Mouse (Mus musculus) ES-Bruce4 (cell line): ENCODE measurements around the gene Rab26. TPM values are rescaled to one million over a fixed set of nuclear protein-coding genes. Genes with fewer than 3 reads are reported as not detected.

Source experiments
- H3K27ac ChIP-seq: 2 replicates; pipeline ENCODE4 v1.5.1; 2012; ENCODE audit warnings: low read length, inconsistent platforms; ENCODE audit not compliant: insufficient read depth
- H3K27me3 ChIP-seq: 2 replicates; pipeline ENCODE4 v1.6.1; 2012; ENCODE audit warnings: mild to moderate bottlenecking, low read length, inconsistent platforms; ENCODE audit not compliant: control insufficient read depth, poor library complexity, insufficient read depth, severe bottlenecking
- H3K36me3 ChIP-seq: 2 replicates; pipeline ENCODE4 v1.6.1; 2012; ENCODE audit warnings: inconsistent platforms, mild to moderate bottlenecking, low read length, moderate library complexity; ENCODE audit not compliant: control insufficient read depth, poor library complexity, insufficient read depth, severe bottlenecking
- H3K4me1 ChIP-seq: one replicate; pipeline ENCODE4 v1.8.1; 2011; ENCODE audit warnings: low read length; ENCODE audit not compliant: control insufficient read depth, insufficient read depth
- H3K4me3 ChIP-seq: 2 replicates; pipeline ENCODE4 v1.5.1; 2011; ENCODE audit warnings: low read depth, mild to moderate bottlenecking, low read length
- H3K9ac ChIP-seq: 2 replicates; pipeline ENCODE4 v1.6.1; 2012; ENCODE audit warnings: low read depth, mild to moderate bottlenecking, inconsistent platforms; ENCODE audit not compliant: poor library complexity, severe bottlenecking
- H3K9me3 ChIP-seq: replicated peaks from 2 replicates; pipeline ENCODE4 v1.6.1; 2012; ENCODE audit warnings: mild to moderate bottlenecking, low read length, inconsistent platforms; ENCODE audit not compliant: control insufficient read depth, poor library complexity, insufficient read depth, severe bottlenecking
- CTCF ChIP-seq: IDR thresholded peaks from one replicate; pipeline ENCODE4 v1.8.1; 2011; ENCODE audit warnings: low read depth, low read length
- EP300 ChIP-seq: IDR thresholded peaks from 2 replicates; pipeline ENCODE4 v1.6.1; 2011; ENCODE audit warnings: low read depth, low read length; ENCODE audit not compliant: insufficient read depth
- POLR2A ChIP-seq: IDR thresholded peaks from one replicate; pipeline ENCODE4 v1.8.1; 2011; ENCODE audit warnings: low read length; ENCODE audit not compliant: insufficient read depth
- polyA plus RNA-seq: library from polyadenylated mRNA; stranded (reverse); fragments of >200 nt; gene quantifications from 2 replicates; pipeline ENCODE4 v1.2.4, GENCODE M21; 2011; ENCODE audit warnings: low read depth; ENCODE audit not compliant: missing spikeins, insufficient read depth, insufficient read length

Rab26 gene
- polyA plus RNA-seq, 1 experiment = 1.5 TPM

DNA sequence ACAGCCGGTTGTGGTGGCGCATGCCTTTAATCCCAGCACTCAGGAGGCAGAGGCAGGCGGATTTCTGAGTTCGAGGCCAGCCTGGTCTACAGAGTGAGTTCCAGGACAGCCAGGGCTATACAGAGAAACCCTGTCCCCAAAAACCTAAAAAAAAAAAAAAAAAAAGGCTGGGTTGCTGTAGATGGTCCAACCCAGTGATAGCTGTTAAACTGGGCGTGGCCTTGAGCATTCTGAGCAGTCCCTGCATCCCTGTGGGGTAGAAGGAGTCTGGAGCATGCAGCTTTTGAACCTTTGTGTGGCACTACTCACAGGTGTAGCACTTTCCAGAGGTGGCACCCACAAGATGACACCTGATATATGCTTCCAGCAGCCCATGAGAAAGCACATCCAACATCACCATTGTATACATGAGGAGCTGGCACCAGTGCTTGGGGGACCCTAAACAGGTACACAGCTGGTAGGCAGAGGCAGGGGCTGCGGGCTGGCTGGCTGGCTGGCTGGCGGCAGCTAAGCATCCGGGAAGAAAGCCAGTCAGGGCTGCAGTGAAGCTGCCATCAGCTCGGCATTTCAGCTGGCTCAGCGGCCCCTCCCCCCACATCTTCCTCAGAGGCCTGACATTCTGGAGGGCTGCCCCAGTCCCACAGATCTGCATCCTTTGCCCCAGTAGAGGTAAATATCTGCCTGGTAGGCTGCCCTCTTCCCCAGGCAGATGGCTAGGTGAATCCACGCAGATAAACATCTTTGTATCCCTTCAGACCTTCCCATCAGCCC, 48.7 kb downstream of the Rab26 start:
- H3K36me3 ChIP-seq = no peaks in the 10 kb centered on the region
- H3K9me3 ChIP-seq = no peaks in the 10 kb centered on the region
- H3K4me1 ChIP-seq = no peaks in the 10 kb centered on the region
- no peaks in the 10 kb centered on the region for H3K27me3 ChIP-seq
- TF ChIP-seq CTCF (no peak), EP300 (no peak), POLR2A (no peak)
- no peak overlapping the region for H3K4me3 ChIP-seq
- no peak overlapping the region for H3K9ac ChIP-seq
- H3K27ac ChIP-seq = no peak overlapping the region

DNA sequence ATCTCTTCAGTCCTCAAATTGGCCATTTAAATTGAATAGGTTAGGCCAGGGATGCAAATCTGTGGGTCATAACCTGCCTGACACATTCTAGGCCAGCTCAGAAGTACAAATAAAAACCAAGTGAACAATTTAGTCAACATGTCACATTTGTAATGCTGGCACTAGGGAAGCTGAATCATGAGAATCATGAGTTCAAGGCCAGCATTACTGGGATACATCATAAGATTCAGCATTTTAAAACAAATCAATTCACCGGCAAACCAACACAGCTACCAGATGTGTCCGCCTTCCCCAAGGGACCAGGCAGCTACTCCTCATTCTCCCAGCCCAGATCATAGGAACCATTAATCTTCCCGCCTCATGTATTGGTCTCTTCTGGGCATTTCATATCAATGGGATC, 50.5 kb downstream of the Rab26 start:
- Histone ChIP-seq H3K9ac (no peak overlapping the region), H3K27ac (no peak overlapping the region), H3K36me3 (no peaks in the 10 kb centered on the region), H3K4me3 (no peak overlapping the region), H3K9me3 (no peaks in the 10 kb centered on the region), H3K4me1 (peaks cover 1% of the 10 kb centered on the region), H3K27me3 (no peaks in the 10 kb centered on the region)
- no peak for TF ChIP-seq CTCF

DNA sequence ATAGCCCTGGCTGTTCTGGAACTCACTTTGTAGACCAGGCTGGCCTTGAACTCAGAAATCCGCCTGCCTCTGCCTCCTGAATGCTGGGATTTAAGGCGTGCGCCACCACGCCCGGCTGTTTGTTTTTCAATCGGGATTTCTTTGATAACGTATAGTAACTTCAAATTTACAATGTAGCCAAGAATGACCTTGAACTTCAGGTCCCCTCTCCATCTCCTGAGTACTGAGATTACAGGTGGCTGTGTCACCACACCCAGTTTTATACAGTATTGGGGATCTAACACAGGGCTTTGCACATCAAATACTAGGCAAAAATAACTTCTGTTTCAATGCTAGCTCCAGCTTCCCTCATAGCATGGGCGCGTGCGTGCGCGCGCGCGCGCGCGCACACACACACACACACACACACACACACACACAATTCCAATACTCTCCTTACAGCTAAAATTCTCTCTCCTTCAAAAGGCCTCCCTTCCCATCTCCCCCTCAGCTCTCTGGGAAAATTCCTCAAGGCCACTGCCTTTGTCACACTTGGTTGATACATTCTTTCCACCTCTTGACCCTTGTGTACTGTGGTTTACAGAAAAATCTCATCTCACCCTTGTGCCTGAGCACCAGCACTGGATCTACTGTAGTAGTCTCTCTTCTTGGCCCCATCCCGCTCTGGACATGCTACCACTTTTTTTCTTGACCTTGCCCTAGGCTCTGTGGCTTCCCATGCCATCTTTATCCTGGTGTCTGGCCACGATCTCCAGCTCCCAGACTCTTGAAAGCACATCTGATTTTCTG, 52.8 kb downstream of the Rab26 start:
- TF ChIP-seq POLR2A = no peak
- no peak for TF ChIP-seq CTCF
- TF ChIP-seq EP300 = no peak

DNA sequence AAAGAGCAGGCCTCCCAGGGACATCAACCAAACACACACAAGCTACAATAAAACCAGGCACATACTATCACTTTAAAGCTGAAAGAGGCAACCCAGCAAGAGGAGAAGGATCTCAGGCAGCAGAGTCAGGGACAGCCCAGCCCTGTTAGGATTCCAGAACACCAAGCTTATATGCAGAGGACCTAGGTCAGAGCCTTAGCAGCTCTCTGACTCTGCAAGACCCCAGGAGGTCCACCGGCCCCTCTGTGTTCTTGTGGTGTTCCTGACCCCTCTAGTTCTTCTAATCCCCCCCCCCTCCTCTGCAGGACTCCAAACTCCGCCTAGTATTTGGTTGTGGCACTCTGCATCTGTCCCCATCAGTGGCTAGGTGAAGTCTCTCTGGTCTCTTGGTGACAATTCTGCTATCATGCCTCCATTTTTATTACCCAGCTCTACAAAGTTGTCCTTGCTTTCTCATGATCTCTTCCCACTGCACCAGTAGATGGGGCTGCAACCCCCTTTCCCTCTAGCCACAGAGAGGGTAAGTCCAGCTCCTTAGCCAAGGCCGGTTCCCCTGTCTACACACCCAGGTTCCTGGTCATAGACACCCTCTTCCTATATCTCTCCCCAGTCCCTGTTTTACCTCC, 53.7 kb downstream of the Rab26 start:
- Histone ChIP-seq H3K9ac (peak overlapping the region; percentile 27; the same call in 1 of the 2 replicates), H3K27me3 (no peaks in the 10 kb centered on the region), H3K9me3 (no peaks in the 10 kb centered on the region), H3K4me3 (no peak overlapping the region), H3K27ac (0 out of 2 replicates have a peak overlapping the region, but pooled peaks have one; percentile 17), H3K4me1 (peaks cover 1% of the 10 kb centered on the region), H3K36me3 (peaks cover 5% of the 10 kb centered on the region; the same call in 1 of the 2 replicates)
- peak; percentile 59 for TF ChIP-seq CTCF
- no peak for TF ChIP-seq EP300

More for the DNA sequence above, 52.8 kb downstream of the Rab26 start:
- Histone ChIP-seq H3K4me3 (no peak overlapping the region), H3K4me1 (peaks cover 1% of the 10 kb centered on the region), H3K27ac (0 out of 2 replicates have a peak overlapping the region, but pooled peaks have one; percentile 26), H3K27me3 (no peaks in the 10 kb centered on the region), H3K9me3 (no peaks in the 10 kb centered on the region), H3K9ac (no peak overlapping the region), H3K36me3 (0 out of 2 replicates have a peak, but pooled peaks cover 5% of the 10 kb centered on the region)

DNA sequence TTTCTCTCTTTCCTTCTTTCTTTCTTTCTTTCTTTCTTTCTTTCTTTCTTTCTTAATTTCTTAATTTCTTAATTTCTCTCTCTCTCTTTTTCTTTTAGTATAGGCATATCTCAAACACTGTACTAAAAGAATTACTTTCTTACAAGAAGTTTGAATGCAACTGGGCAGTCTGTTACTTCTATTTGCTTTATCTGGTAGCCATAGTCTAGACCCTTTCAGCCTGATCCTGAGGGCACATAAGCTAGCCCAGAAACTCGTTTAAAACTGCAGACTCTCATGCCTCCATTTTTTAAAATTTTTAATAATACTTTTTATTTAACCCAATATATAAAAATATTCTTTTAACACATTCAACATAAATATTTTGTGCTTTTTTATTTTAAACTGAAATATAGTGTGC, 54.6 kb downstream of the Rab26 start:
- H3K9ac ChIP-seq = peak overlapping the region; percentile 70
- peaks cover 1% of the 10 kb centered on the region for H3K4me1 ChIP-seq
- H3K27ac ChIP-seq = no peak overlapping the region
- H3K27me3 ChIP-seq = no peaks in the 10 kb centered on the region
- H3K36me3 ChIP-seq = peaks cover 5% of the 10 kb centered on the region; the same call in 1 of the 2 replicates
- TF ChIP-seq POLR2A (no peak), CTCF (no peak), EP300 (no peak)
- no peak overlapping the region; the same call in 1 of the 2 replicates for H3K4me3 ChIP-seq
- no peaks in the 10 kb centered on the region for H3K9me3 ChIP-seq
